Mouse (Mus musculus) spleen, adult 2 months (tissue): ENCODE data around the gene Ethe1. TPM values are rescaled to one million over a fixed set of nuclear protein-coding genes. Genes with fewer than 3 reads are reported as not detected.

ENCODE experiments used
- DNase-seq, 2 experiments: peaks; one replicate each; pipeline versions ENCODE4 v3.0.0 to v3.0.0-alpha.2; 2012 to 2021; ENCODE audit warnings: low spot score in 2 of 2, low read depth in 1 of 2
- H3K27ac ChIP-seq: fragments of 200-500 bp; 2 replicates; pipeline ENCODE4 v1.5.1; 2012; ENCODE audit warnings: low read length, inconsistent platforms; ENCODE audit not compliant: insufficient read depth
- H3K27me3 ChIP-seq: fragments of 200-500 bp; 2 replicates; pipeline ENCODE4 v1.6.1; 2012; ENCODE audit warnings: mild to moderate bottlenecking, moderate library complexity, low read length, inconsistent platforms; ENCODE audit not compliant: control insufficient read depth, insufficient read depth
- H3K36me3 ChIP-seq: fragments of 200-500 bp; 2 replicates; pipeline ENCODE4 v1.6.1; 2012; ENCODE audit warnings: mild to moderate bottlenecking, low read length, inconsistent platforms; ENCODE audit not compliant: control insufficient read depth, insufficient read depth
- H3K4me1 ChIP-seq: fragments of 200-500 bp; 2 replicates; pipeline ENCODE4 v1.6.1; 2011; ENCODE audit warnings: inconsistent platforms; ENCODE audit not compliant: control insufficient read depth, insufficient read depth, insufficient read length
- H3K4me3 ChIP-seq: fragments of 200-500 bp; 2 replicates; pipeline ENCODE4 v1.5.1; 2011; ENCODE audit warnings: mild to moderate bottlenecking, inconsistent platforms; ENCODE audit not compliant: insufficient read depth, insufficient read length; ENCODE audit errors: extremely low read depth
- CTCF ChIP-seq: fragments of 200-500 bp; IDR thresholded peaks from 2 replicates; pipeline ENCODE4 v1.5.1; 2011; ENCODE audit warnings: mild to moderate bottlenecking, inconsistent platforms; ENCODE audit not compliant: insufficient read depth, insufficient read length, insufficient replicate concordance; ENCODE audit errors: extremely low read depth
- POLR2A ChIP-seq: fragments of 200-500 bp; IDR thresholded peaks from 2 replicates; pipeline ENCODE4 v1.6.1; 2011; ENCODE audit warnings: low read depth, low read length, inconsistent platforms
- WGBS: fragments of 180-500 bp; shearing (Covaris S2); methylation state at CpG from one replicate; pipeline ENCODE4 v1.1.7; 2018; 5-methylcytosine and 5-hydroxymethylcytosine counted together
- polyA plus RNA-seq: library from polyadenylated mRNA; depleted of rRNA; stranded (reverse); fragments of >200 nt; gene quantifications from 2 replicates; pipeline ENCODE4 v1.2.3, GENCODE M21; 2012

Gene Ethe1
- polyA plus RNA-seq, 1 experiment = 27.3 TPM

- no peak overlapping the region for H3K27ac ChIP-seq
- no peaks in the 10 kb centered on the region for H3K4me1 ChIP-seq
- DNase-seq = no peak
- no peak overlapping the region for H3K4me3 ChIP-seq
- no peaks in the 10 kb centered on the region for H3K36me3 ChIP-seq
- TF ChIP-seq CTCF (no peak), POLR2A (no peak)
- H3K27me3 ChIP-seq = peaks cover 1% of the 10 kb centered on the region; the same call in 1 of the 2 replicates
- 33% methylated on average over 18 of the region's 18 CpGs for WGBS
Observed at GRCm38 (mm10) chr7:24637046-24637445, 49.7 kb downstream of the Ethe1 start.

GRCm38 (mm10) chr7:24638026-24638856 lies 50.9 kb downstream of the Ethe1 start:
- DNase-seq = no peak
- TF ChIP-seq POLR2A (no peak), CTCF (no peak)
- H3K36me3 ChIP-seq = no peaks in the 10 kb centered on the region
- H3K4me3 ChIP-seq = peak overlapping the region; percentile 51
- H3K27me3 ChIP-seq = peaks cover 1% of the 10 kb centered on the region; the same call in 1 of the 2 replicates
- H3K4me1 ChIP-seq = no peaks in the 10 kb centered on the region
- no peak overlapping the region for H3K27ac ChIP-seq
- WGBS = 4% methylated on average over 35 of the region's 35 CpGs

GRCm38 (mm10) chr7:24640450-24640849 lies 53.1 kb downstream of the Ethe1 start:
- Histone ChIP-seq H3K27me3 (peaks cover 1% of the 10 kb centered on the region; the same call in 1 of the 2 replicates), H3K36me3 (no peaks in the 10 kb centered on the region), H3K4me3 (no peak overlapping the region), H3K27ac (no peak overlapping the region), H3K4me1 (peaks cover 10% of the 10 kb centered on the region)
- no peak for DNase-seq
- TF ChIP-seq CTCF (no peak), POLR2A (no peak)
- WGBS = 81% methylated on average over 13 of the region's 13 CpGs

- 20% methylated on average over 9 of the region's 9 CpGs for WGBS
- H3K36me3 ChIP-seq = no peaks in the 10 kb centered on the region
- TF ChIP-seq POLR2A (no peak), CTCF (peak; percentile 72; the same call in 1 of the 2 replicates)
- no peak overlapping the region for H3K27ac ChIP-seq
- H3K27me3 ChIP-seq = peaks cover 1% of the 10 kb centered on the region; the same call in 1 of the 2 replicates
- H3K4me1 ChIP-seq = peaks cover 20% of the 10 kb centered on the region
- DNase-seq = peak; percentile 46 to 64
- H3K4me3 ChIP-seq = no peak overlapping the region
Observed at GRCm38 (mm10) chr7:24642491-24642890, 55.1 kb downstream of the Ethe1 start.

GRCm38 (mm10) chr7:24644492-24644891 lies 57.1 kb downstream of the Ethe1 start:
- DNase-seq = no peak
- WGBS = 57% methylated on average over 6 of the region's 6 CpGs
- Histone ChIP-seq H3K4me1 (peaks cover 20% of the 10 kb centered on the region), H3K27ac (no peak overlapping the region), H3K4me3 (no peak overlapping the region), H3K36me3 (no peaks in the 10 kb centered on the region), H3K27me3 (no peaks in the 10 kb centered on the region)
- TF ChIP-seq POLR2A = no peak

GRCm38 (mm10) chr7:24644996-24645395 lies 57.7 kb downstream of the Ethe1 start:
- H3K4me3 ChIP-seq = no peak overlapping the region
- H3K27ac ChIP-seq = no peak overlapping the region
- TF ChIP-seq CTCF (no peak), POLR2A (no peak)
- no peaks in the 10 kb centered on the region for H3K36me3 ChIP-seq
- peaks cover 20% of the 10 kb centered on the region for H3K4me1 ChIP-seq
- no peaks in the 10 kb centered on the region for H3K27me3 ChIP-seq
- 10% methylated on average over 7 of the region's 7 CpGs for WGBS
- DNase-seq = peak in 1 of 2 experiments; percentile 52

GRCm38 (mm10) chr7:24646486-24646885 lies 59.1 kb downstream of the Ethe1 start:
- Histone ChIP-seq H3K4me3 (no peak overlapping the region), H3K27ac (no peak overlapping the region), H3K4me1 (peaks cover 20% of the 10 kb centered on the region), H3K36me3 (no peaks in the 10 kb centered on the region), H3K27me3 (no peaks in the 10 kb centered on the region)
- 31% methylated on average over 7 of the region's 7 CpGs for WGBS
- TF ChIP-seq CTCF (no peak), POLR2A (no peak)
- DNase-seq = peak; percentile 21 to 30
